Mouse (Mus musculus): ENCODE results near the gene Fam183b.
"Not testable (repeated sequence)": the region's sequence is repeated elsewhere in the genome, so short reads cannot be mapped to it uniquely, and the experiment has no call there.

The Fam183b gene

DNA sequence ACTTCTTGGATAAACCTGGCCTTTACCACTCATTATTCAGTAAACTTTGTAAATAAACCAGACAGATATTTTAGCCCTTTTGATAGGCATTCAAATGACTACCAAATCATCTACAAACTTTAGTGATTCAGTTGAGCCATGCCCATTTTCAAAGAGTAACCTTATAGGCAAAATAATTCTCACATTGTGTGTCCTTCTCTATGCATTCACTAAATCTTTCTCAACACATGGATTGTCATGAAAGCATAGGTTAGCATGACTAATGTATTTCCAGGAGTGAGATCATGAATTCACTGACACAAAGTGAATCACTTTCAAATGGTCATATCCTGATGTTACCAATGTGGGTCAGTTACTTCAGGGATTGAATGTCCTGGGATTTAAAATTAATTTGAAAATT, 28.9 kb downstream of the Fam183b start, which contains the start of gene Olfr315:
Gene Olfr315 (plus strand): TSS at position 301 of the 400 bp plus-strand sequence.
- no peak for DNase-seq (ENCODE audit: low read depth)

DNA sequence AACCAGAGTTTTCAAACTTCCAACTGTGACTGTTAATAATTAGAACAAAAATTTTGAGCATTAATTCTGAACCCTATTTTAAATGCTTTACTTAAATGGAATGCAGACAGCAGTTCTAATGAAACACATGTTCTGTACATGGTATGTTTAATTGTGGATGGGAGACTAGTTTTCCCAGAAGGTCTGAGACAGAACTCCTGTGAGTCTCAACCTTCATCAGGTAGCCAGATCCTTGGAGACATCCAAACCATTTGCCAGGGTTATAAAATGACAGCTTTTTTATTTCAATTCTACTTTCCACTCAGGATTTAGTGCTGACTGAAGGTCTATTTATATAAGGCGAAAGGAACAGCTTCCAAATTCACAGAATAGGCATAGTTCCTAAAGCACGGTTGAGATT, 49.3 kb downstream of the Fam183b start, which contains the start of gene Olfr316:
Gene Olfr316 (plus strand): TSS at position 301 of the 400 bp plus-strand sequence.
- no peak for DNase-seq (ENCODE audit: low read depth)

DNA sequence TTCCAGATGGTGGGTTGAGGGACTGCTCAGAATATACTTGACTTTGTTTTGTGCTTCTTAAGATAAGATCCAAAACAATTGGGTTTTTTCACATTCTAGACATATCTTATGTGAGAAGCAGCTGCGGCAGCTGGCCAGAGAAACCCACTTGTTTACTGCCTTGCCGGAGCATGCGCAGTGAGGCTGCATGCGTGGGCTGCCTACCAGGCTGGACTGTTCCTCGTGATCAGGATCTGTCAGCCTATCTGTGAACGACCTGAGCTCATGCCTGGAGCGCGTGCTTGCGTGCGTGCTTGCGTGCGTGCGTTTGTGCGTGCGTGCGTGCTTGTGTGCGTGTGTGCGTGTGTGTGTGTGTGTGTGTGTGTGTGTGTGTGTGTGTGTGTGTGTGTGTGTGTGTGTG, 50.7 kb downstream of the Fam183b start:
- DNase-seq (ENCODE audit: low read depth): not testable (repeated sequence)
